Mouse (Mus musculus): ENCODE results near the gene Irak4.

DNA sequence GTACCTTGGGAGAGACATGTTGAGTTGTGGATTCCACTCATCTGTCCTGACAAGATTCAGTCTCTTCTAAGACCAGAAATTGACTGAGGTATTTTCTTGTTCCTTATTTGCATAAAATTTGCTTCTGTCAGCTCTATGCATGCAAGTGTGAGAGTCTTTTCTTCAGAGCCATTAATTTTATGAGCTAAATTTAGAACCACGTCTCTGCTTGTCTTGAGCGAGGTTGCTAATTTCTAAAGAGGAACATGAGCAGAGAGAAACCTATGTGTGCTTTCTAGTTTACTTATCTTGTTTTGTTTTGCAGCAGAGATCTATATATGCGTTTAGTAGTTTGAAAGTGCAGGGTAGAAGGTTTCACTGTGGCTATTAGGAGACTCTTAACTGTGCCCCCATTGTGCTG, 59.0 kb downstream of the Irak4 start:
- TF ChIP-seq POLR2AphosphoS5 (IDR thresholded peaks at IDR 0.05; ENCODE audit: borderline replicate concordance, low read depth, low read length) (no peak), SMC3 (IDR thresholded peaks at IDR 0.05; ENCODE audit: low read depth, low read length) (no peak), EP300 (IDR thresholded peaks at IDR 0.05; ENCODE audit: low read depth in 1 of 2, low read length in 2 of 2) (peak in 1 of 2 experiments; percentile 45; a peak in 1 of 4 replicates), MAX (IDR thresholded peaks at IDR 0.05; ENCODE audit: low read length) (no peak), CTCF (IDR thresholded peaks at IDR 0.05 in 2 of 3, conservative IDR thresholded peaks at IDR 0.05 in 1 of 3; ENCODE audit: control insufficient read depth in 1 of 3, insufficient read depth in 1 of 3, low read depth in 2 of 3, low read length in 3 of 3, poor library complexity in 1 of 3, severe bottlenecking in 1 of 3) (no peak), MXI1 (IDR thresholded peaks at IDR 0.05; ENCODE audit: low read depth, low read length) (no peak; the same call in 1 of the 2 replicates), UBTF (IDR thresholded peaks at IDR 0.05; ENCODE audit: borderline replicate concordance, insufficient read depth, low read depth, low read length) (no peak), POLR2A (IDR thresholded peaks at IDR 0.05; ENCODE audit: control insufficient read depth in 1 of 2, insufficient read depth in 1 of 2, low read depth in 1 of 2, low read length in 2 of 2, poor library complexity in 1 of 2) (no peak), TBP (IDR thresholded peaks at IDR 0.05; ENCODE audit: low read depth, low read length) (no peak)
